Mouse (Mus musculus) splenic B cell, adult 2 months (primary cell): ENCODE data around the gene Btbd2.

ENCODE experiments used
- DNase-seq: peaks from one replicate; pipeline ENCODE4 v3.0.0-alpha.2; 2011; ENCODE audit warnings: low read depth, low spot score
- H3K27me3 ChIP-seq: 2 replicates; pipeline ENCODE4 v1.6.1; 2012; ENCODE audit warnings: mild to moderate bottlenecking, low read length, moderate library complexity, mixed read lengths; ENCODE audit not compliant: control insufficient read depth, poor library complexity, insufficient read depth, severe bottlenecking
- H3K36me3 ChIP-seq: 2 replicates; pipeline ENCODE4 v1.6.1; 2012; ENCODE audit warnings: mild to moderate bottlenecking, low read length, moderate library complexity, mixed read lengths; ENCODE audit not compliant: control insufficient read depth, poor library complexity, insufficient read depth, severe bottlenecking

The Btbd2 gene

DNA sequence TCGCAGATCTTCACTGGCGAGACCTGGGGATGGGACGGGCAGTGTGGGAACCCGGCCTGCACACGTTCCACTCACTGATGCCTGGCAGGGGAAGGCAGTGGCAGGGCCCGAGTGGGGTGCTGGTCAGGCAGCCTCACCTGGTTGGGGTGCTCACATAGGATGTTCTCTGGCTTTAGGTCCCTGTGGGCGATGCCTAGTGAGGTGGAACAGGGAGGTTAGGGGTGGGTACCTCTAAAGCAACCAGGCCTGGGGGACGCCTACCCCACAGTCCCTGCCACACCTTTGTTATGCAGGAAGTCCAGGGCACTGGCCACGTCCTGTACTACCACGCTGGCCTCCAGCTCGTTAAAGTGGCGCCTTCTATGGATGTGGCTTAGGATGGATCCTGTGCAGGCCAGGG, 12.1 kb upstream of the Btbd2 start:
- H3K27me3 ChIP-seq = no peaks in the 10 kb centered on the region
- DNase-seq = no peak

DNA sequence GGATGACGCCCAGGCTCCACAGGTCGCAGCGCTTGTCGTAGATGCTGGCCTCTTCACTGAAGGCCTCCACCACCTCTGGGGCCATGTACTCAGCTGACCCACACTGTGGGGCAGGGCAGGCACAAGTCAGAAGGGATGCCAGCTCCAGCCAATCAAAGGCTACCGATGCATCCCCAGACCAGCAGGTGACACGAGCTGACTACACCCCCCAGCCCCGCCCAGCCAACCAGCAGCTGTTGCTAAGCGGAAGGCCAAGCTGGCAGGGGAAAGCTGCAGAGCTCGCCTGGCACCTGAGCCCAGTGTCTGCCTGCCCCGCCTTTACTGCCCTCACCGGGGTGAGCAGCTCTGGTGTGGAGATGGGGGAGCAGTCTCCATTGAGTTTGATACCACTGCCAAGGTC, 11.7 kb upstream of the Btbd2 start:
- peaks cover 36% of the 10 kb centered on the region for H3K36me3 ChIP-seq
- peak; percentile 36 for DNase-seq
- no peaks in the 10 kb centered on the region for H3K27me3 ChIP-seq

More for the DNA sequence above, 12.1 kb upstream of the Btbd2 start:
- H3K36me3 ChIP-seq = peaks cover 36% of the 10 kb centered on the region

DNA sequence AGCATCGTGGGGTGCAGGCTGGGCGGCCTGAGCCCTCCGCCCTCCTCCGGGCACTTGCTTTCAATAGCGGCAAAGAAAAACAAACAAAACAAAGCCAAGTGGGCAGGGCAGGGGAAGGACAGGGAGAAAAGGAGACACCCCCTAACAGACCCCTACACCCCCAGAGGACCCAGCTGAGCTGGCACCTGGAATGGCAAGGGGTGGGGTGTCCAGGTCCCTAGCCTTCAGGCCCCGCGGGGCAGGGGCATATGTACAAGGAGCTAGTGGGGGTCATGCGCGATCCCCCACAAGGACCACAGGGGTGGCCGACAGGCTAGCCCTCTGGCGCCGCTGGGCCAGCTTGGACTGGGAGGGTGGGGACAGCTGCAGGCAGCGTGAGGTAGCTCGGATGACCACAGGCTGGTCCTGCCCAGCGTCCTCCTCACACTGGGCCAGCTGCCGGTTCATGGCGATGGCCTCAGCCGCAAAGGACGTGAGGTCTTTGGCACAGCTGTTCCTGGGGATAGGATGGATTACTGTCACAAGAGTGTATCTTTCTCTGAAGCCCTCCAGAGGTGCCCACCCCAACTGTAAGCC, 10.1 kb upstream of the Btbd2 start:
- Histone ChIP-seq H3K36me3 (peaks cover 33% of the 10 kb centered on the region), H3K27me3 (no peaks in the 10 kb centered on the region)
- no peak for DNase-seq

DNA sequence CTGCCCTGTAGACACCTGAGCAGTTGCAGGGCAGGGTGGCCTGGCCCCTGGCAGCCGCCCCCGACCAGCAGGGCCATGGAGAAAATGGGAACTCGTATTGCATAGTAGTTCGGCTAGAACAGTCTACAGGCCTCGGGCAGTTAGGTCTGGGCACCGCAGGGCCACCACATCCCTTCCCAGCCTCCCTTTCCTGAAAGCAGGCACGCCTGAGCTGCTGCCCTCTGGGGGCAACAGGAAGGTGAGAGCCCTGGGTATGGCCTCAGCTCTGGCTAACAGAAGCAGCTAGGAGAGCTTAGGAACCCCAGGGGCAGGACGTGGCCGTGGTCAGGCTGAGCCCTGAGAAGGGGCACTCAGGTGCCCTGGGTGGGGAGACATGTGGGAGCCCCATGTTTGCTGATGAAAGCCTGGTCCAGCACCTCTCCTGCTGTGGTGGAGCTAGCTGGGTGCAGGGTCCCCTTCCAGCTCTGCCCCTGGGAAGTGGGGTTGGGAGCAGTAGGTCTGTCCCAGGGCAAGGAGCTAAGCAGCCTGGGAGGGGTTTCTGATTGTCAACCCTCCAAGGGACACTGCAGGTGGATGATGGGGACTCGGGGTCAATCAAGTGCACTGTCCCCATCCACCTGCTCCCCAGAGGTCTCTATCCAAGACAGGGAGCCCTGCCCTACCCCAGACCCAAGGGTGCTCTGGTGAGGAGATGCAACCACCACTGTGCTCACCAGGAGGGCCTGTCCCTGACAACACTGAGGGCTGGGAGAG, 9.3 kb upstream of the Btbd2 start:
- DNase-seq = no peak
- H3K36me3 ChIP-seq = peaks cover 27% of the 10 kb centered on the region
- no peaks in the 10 kb centered on the region for H3K27me3 ChIP-seq

DNA sequence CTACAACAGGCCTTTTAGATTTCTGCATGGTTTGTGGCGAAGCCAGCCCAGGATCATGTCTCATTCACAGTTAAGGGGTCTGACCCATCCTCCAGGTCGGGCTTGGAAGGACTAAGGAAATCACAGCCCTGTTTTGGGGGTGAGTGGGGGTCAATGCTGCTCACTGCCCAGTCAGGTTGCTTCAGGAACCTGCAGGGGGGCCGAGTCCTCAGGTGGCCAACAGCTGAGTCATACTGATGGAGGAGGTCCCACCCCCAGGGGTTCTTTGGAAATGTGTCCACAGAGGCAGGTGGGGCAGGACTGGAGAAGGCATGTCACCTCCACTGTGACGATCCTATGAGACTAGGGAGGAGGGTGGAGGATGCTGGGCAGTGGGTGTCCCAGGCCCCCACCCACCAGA, 8.6 kb upstream of the Btbd2 start:
- Histone ChIP-seq H3K27me3 (no peaks in the 10 kb centered on the region), H3K36me3 (peaks cover 26% of the 10 kb centered on the region)
- no peak for DNase-seq

DNA sequence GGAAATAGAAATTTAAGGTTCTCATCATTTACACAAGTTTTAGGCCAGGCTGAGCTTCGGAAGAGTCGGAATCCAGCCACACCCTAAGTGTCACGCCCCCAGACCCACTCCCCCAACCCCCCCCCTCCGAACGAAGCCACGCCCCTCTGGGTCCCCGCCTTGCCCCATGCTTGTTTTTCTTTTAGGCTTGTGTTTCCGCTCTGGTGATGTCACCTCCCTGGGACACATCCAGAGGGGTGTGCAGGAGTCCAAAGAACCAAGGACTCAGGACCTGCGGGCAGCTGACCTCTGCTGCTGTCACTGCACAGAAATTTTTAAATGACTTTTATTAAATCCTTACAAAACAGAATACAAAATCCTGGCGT, 8.1 kb upstream of the Btbd2 start:
- Histone ChIP-seq H3K27me3 (no peaks in the 10 kb centered on the region), H3K36me3 (peaks cover 26% of the 10 kb centered on the region)
- no peak for DNase-seq

DNA sequence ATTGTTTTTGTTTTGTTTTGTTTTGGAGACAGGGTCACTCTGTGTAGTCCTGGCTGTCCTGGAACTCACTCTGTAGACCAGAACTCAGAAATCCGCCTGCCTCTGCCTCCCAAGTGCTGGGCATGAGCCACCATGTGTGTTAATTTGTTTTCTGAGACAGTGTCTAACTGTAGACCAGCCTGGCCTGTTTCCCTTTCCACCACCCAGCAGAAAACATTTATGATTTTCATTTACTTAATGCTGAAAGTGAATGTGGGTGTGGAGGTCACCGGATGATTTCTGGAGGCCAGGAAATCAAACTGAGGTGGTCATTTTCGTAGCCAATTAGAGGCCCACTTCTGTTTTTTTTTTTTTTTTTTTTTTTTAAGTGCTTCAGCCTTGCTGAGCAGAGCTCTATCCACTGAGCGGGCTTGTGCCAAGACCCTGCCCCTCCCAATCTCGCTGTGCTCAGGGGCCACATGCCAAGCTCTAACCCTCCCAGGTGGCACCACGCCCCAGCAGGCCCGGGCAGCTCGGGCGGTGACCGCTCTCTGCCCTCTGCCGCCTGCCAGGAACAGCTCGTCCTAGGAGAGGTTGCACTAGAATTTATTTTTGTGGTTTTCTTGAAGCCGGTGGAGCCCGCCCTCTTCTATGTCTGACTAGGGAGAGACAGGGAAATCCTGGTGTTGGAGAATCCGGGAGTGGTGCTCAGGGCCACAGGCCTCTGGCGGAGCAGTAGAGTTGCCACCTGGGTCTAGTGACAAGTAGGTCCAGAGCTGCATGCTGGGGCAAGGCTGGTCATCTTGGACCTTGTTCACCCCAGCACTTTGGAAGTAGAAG, 7.5 kb upstream of the Btbd2 start:
- H3K27me3 ChIP-seq = no peaks in the 10 kb centered on the region
- DNase-seq = peak; percentile 38
- H3K36me3 ChIP-seq = peaks cover 25% of the 10 kb centered on the region

DNA sequence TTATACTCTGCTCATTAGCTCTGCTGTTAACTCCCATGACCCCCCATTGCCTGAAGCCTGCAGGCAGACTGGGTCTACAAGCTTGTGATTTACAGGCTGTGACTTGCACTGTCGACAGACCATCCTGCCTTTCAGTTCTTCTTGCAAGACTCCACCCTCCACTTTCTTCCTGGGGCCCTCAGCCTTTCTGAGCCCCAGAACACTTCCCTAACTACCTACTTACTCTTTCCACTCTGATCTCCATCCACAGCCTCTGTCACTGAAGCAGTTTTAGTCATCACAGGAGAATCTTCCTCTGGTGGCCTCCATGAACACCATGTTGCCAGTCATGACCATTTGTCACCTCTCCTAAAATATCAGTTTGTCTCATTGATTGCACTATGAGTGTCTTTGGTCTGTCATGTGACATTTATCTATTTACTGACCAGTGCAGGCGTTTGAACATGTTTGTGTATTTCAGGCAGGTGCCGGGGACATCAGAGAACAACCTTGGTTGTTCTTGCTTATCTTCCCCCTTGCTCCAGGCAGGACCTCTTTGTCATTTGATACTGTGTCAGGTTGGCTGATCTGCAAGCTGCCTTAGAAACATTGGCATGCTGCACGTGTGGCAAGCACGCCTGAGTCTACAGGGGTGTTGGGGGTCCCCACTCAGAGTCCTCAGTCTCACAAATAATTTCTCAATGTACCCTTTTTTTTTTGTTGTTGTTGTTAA, 6.8 kb upstream of the Btbd2 start:
- DNase-seq = peak; percentile 66
- no peaks in the 10 kb centered on the region for H3K27me3 ChIP-seq
- H3K36me3 ChIP-seq = peaks cover 20% of the 10 kb centered on the region

DNA sequence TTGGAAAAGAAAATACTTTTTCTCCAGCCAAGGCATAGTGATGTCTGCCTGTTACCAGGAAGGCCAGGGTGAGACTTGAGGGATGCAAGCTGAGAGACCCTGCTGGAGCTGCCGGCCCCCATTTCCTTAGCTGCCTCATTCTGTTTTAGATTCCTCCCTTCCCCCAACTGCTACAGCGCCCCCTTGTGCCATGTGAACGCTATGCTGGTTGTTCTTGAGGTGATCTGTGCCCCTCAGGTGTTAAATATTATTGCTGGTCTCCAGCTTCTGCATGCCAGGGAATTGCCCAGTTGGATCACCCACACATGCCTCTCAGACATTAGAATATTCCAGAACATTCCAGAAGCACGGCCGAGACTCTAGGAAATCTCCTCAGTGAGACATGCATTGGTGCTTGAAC, 4.3 kb upstream of the Btbd2 start:
- Histone ChIP-seq H3K36me3 (peaks cover 3% of the 10 kb centered on the region; the same call in 1 of the 2 replicates), H3K27me3 (no peaks in the 10 kb centered on the region)
- peak; percentile 84 for DNase-seq

DNA sequence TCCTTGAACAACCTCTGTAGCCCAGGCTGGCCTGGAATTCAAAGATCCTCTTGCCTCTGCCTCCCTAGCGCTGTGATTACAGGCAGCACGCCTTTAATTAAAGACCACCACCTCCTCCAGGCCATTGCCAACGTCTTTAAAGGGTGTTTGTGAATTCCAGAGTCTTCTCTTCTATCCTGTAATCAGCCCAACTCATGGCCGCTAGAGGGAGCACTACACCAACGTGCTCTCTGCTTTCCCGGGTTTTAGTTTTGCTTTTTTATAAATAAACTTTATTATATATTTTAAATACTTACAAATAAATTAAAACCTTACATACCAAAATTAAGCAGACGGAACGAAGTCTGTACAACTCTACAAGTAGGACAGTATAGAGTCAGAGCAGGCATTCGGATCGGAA, 2.3 kb upstream of the Btbd2 start:
- peak; percentile 80 for DNase-seq

DNA sequence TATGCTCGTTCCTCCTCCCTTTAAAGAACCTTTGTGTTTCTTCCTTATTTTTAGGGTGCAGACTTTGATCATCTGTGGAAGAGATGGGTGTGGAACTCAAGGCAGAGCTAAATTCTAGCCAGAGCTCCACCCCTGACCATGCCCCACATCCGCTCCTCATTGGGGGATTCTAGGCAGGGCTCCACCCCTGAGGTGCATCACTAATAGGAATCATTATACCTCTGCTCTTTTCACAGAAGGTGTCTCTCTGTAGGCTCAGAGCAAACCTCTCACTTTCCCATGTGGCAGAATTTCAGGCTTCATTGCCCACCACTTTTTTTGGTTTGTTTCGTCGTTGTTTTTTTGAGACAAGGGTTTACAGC, 2.0 kb upstream of the Btbd2 start:
- H3K36me3 ChIP-seq = no peaks in the 10 kb centered on the region
- DNase-seq = peak; percentile 74
- no peaks in the 10 kb centered on the region for H3K27me3 ChIP-seq

More for the DNA sequence above, 2.3 kb upstream of the Btbd2 start:
- Histone ChIP-seq H3K27me3 (no peaks in the 10 kb centered on the region), H3K36me3 (no peaks in the 10 kb centered on the region)

DNA sequence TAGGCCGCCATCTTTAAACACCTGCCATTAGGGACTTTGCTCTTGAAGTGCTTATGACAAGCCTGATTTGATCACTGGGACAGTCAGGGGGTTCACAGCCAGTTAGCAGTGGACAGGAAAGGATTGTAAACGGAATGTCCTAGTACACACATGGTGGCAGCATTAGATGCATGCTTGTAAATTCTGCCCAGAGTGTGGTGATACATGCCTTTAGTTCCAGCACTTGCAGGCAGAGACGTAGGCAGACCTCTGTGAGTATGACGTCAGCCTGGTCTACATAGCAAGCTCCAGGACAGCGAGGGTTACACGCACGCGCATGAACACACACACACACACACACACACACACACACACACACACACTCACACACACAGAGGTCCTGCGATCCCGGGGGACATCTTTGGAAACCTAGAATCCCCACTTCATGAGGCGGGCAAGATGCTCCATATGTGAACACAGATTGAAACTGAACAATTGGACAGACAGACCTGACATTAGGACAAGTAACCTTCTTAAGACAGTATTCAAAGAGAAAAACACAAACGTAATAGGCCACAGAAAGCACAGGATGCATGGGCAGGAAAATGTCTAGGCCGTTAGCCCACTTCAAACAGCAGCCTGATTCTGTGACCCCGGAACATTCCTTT, 1.4 kb upstream of the Btbd2 start:
- Histone ChIP-seq H3K36me3 (no peaks in the 10 kb centered on the region), H3K27me3 (no peaks in the 10 kb centered on the region)
- peak; percentile 45 for DNase-seq

DNA sequence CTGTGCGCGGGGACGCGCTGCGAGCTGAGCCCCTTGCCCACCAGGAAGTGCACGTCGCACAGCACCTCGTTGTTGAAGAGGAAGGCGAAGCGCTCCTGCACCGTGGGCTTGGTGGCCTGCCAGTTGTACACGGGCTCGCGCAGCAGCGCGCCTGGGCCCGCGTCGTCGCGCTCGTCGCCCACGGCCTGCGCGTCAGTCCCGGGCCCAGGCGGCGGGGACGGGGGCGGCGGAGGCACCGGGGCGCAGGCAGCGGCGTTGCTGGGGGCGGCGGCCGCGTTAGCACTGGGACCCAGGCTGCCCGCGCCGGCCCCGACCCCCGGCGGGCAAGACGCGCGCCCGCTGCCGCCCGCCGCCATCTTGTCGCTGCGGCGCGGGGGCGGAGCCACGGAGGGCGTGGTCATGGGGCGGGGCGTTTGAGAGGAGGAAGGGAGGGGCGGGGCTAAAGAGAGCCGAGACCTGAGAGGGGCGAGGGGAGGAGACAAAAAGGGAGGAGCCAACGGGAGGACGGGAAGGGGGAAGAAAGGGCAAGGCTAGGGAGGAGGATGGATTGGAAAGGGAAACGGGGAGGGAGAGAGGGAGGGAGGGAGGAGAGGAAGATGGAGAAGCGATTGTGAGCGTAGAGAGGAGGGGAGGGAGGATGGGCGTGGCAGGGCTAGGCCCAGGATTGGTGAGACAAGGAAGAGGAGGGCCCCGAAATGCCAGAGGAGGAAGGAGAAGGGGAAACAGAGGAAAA, 575 bp downstream of the Btbd2 start:
- H3K27me3 ChIP-seq = no peaks in the 10 kb centered on the region
- peak; percentile 95 for DNase-seq

More for the DNA sequence above, 575 bp downstream of the Btbd2 start:
- no peaks in the 10 kb centered on the region for H3K36me3 ChIP-seq
